Mouse (Mus musculus) heart, embryonic 12.5 days (tissue): ENCODE data around the gene Usp24. TPM values are rescaled to one million over a fixed set of nuclear protein-coding genes. Genes with fewer than 3 reads are reported as not detected.

Experiments used
- ATAC-seq: fragments of 200-750 bp; cut with Nextera tagmentation; 2 replicates; pipeline ENCODE4 v1.8.0; 2017; ENCODE audit warnings: moderate TSS enrichment, moderate library complexity; ENCODE audit not compliant: insufficient number of reproducible peaks, low FRiP score
- H3K27ac ChIP-seq: fragments of 300-500 bp; sonication (generic); 2 replicates; pipeline ENCODE4 v1.5.1; 2016; ENCODE audit warnings: mild to moderate bottlenecking, moderate library complexity; ENCODE audit not compliant: poor library complexity, severe bottlenecking
- H3K27me3 ChIP-seq: fragments of 300-500 bp; sonication (generic); replicated peaks from 2 replicates; pipeline ENCODE4 v1.6.1; 2016; ENCODE audit warnings: mild to moderate bottlenecking, moderate library complexity
- H3K36me3 ChIP-seq: fragments of 300-500 bp; sonication (generic); 2 replicates; pipeline ENCODE4 v1.6.1; 2016; ENCODE audit warnings: mild to moderate bottlenecking, moderate library complexity
- H3K4me1 ChIP-seq: fragments of 300-500 bp; sonication (generic); replicated peaks from 2 replicates; pipeline ENCODE4 v1.6.1; 2016; ENCODE audit warnings: mild to moderate bottlenecking
- H3K4me2 ChIP-seq: fragments of 300-500 bp; sonication (generic); 2 replicates; pipeline ENCODE4 v1.6.1; 2016; ENCODE audit warnings: mild to moderate bottlenecking, moderate library complexity
- H3K4me3 ChIP-seq: fragments of 300-500 bp; sonication (generic); 2 replicates; pipeline ENCODE4 v1.5.1; 2016; ENCODE audit warnings: mild to moderate bottlenecking
- H3K9ac ChIP-seq: fragments of 300-500 bp; sonication (generic); 2 replicates; pipeline ENCODE4 v1.6.1; 2016; ENCODE audit warnings: mild to moderate bottlenecking, moderate library complexity
- H3K9me3 ChIP-seq: fragments of 300-500 bp; sonication (generic); replicated peaks from 2 replicates; pipeline ENCODE4 v1.6.1; 2016; ENCODE audit warnings: mild to moderate bottlenecking, moderate library complexity
- WGBS: fragments of 180-500 bp; shearing (Covaris S2); methylation state at CpG from one replicate; pipeline ENCODE4 v1.1.7; 2016; 5-methylcytosine and 5-hydroxymethylcytosine counted together
- polyA plus RNA-seq: library from polyadenylated mRNA; unstranded; fragments of >200 nt; fragmentation: Nextera tagmentation; extraction: Ambion mirVana; gene quantifications from 2 replicates; pipeline ENCODE4 v1.2.1, GENCODE M21; 2016

The Usp24 gene
- polyA plus RNA-seq, 1 experiment from 2014 or later = 10.4 TPM

DNA sequence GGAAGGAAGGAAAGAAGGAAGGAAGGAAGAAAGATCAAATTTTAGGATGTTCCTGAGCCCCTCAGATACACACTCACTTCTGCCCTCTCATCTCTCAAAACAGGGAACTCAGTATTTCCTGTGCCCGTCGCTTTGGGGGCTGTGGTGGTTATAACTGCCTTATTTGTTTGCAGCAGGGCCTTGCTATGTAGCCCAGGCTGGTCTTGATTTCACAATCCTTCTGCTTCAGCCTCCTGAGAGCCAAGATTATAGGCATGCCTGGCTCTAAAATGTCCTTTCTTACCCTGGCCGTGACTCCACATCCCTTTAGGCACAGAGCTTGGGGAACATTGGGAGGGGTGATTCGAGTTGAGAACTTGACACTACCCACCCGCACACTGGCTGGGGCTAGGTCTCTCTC, 146.5 kb downstream of the Usp24 start:
- H3K36me3 ChIP-seq = no peaks in the 10 kb centered on the region
- H3K4me1 ChIP-seq = peaks cover 13% of the 10 kb centered on the region
- no peak overlapping the region for H3K9ac ChIP-seq
- 71% methylated on average over 5 of the region's 5 CpGs for WGBS
- no peak overlapping the region for H3K4me2 ChIP-seq
- ATAC-seq = no peak
- H3K4me3 ChIP-seq = no peak overlapping the region
- peaks cover 69% of the 10 kb centered on the region for H3K27me3 ChIP-seq
- no peak overlapping the region for H3K27ac ChIP-seq
- H3K9me3 ChIP-seq = no peaks in the 10 kb centered on the region

DNA sequence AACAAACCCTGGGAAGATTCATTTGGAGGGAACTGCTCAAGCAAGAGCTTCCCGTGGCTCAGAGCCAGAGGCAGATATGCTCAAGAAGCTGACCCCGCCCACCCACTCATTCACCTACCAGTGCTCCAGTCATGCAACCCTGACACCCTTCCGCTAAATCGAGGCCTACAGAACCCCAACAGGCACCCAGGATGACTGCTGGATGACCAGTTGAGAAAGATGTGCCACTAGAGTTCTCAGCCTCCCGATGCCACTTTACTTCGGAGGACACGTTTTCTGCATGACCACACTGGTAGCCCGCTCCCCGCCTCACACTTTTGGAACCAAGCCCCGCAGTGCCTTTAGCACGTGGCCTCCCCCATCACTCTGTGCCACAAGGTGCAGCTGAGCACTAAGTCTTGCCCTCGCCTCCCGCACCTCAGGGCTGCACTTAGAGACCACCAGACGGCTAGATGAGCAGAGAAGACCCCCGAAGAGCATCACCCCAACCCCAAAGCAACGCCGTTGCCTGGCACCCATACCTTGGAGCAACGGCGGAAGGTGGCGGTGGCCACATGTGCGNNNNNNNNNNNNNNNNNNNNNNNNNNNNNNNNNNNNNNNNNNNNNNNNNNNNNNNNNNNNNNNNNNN, 147.3 kb downstream of the Usp24 start:
- H3K36me3 ChIP-seq = no peaks in the 10 kb centered on the region
- H3K27ac ChIP-seq = no peak overlapping the region
- H3K4me1 ChIP-seq = peaks cover 13% of the 10 kb centered on the region
- H3K9me3 ChIP-seq = no peaks in the 10 kb centered on the region
- H3K4me2 ChIP-seq = peak overlapping the region; percentile 72
- H3K27me3 ChIP-seq = peaks cover 69% of the 10 kb centered on the region
- no peak for ATAC-seq
- WGBS = 25% methylated on average over 21 of the region's 21 CpGs
- H3K4me3 ChIP-seq = peak overlapping the region; percentile 45
- H3K9ac ChIP-seq = peak overlapping the region; percentile 59

DNA sequence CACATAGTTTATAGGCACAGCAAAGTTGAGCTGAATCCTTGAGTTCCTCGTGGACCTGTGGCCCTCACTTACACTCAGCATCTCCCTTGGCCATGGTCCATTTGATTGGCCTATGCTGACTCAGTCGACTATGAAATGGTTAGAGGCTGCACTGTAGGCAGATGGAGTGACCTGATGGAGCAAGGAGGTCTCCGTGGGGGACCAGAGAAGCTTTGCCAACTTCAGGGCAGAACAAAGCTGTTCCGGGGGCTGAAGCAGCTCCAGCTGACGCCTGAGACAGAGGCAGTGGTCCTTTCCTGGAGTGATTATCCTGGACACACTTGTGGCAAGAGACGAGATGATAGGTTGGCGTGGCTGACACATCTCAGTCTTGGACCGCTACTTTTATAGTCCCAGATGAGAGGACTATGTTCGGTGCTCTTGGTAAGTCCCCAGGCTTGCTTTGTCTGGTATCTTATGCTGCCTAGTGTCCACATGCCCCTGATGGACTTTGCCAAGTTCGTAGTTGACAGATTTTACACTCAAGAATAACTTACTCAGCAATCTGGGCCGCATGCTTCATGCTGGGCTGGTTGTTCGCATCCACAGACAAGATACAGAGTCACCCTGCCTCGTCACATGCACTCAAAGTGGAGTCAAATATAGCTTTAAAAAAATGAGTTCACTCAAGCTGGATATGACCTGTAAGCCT, 151.6 kb downstream of the Usp24 start:
- Histone ChIP-seq H3K9ac (no peak overlapping the region), H3K36me3 (no peaks in the 10 kb centered on the region), H3K4me3 (no peak overlapping the region), H3K4me2 (no peak overlapping the region), H3K27ac (no peak overlapping the region), H3K4me1 (peaks cover 13% of the 10 kb centered on the region), H3K9me3 (no peaks in the 10 kb centered on the region), H3K27me3 (peaks cover 34% of the 10 kb centered on the region)
- WGBS = 72% methylated on average over 13 of the region's 13 CpGs
- no peak for ATAC-seq

DNA sequence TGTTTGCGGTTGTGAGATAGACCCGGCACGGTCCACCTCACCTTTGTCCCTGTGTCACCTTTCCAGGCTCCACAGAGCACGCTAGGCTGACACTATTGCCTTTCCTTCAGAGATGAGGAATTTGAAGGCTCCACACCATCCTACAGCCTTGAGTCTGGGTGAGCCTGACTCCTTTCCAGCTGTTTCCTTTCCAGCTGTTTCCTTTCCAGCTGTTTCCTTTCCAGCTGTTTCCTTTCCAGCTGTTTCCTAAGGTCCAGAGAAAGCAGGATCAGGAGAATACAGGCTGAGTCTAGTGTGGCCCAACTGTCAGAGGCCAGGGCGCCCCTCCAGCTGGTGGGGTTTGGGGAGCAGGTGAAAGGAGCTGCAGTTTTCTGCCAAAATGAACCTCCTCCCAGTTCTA, 154.9 kb downstream of the Usp24 start:
- Histone ChIP-seq H3K9ac (no peak overlapping the region), H3K9me3 (no peaks in the 10 kb centered on the region), H3K27me3 (peaks cover 19% of the 10 kb centered on the region), H3K4me2 (no peak overlapping the region), H3K4me1 (no peaks in the 10 kb centered on the region), H3K27ac (no peak overlapping the region), H3K36me3 (no peaks in the 10 kb centered on the region), H3K4me3 (no peak overlapping the region)
- WGBS = 73% methylated on average over 5 of the region's 5 CpGs
- ATAC-seq = no peak

DNA sequence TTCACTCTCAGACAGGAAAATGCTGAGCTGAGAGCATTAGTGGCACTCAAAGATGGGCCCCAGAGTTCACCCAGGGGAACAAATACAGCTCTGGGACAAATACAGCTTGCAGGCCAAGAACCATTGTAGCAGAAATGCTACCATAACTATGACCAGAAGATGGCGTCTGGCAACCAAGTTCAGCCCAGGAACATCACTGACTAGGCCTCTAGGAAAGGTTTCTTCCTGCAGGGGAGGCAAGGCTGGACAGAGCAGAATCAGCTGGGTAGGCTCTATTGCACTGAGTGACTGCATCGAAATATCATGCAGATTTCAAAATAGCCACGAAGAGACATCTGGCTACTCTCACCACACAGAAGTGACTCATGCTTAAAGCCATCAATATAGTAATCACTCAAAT, 156.3 kb downstream of the Usp24 start:
- H3K4me3 ChIP-seq = no peak overlapping the region
- no peak overlapping the region for H3K4me2 ChIP-seq
- no peaks in the 10 kb centered on the region for H3K9me3 ChIP-seq
- WGBS = 8% methylated on average over 3 of the region's 3 CpGs
- H3K9ac ChIP-seq = no peak overlapping the region
- no peaks in the 10 kb centered on the region for H3K4me1 ChIP-seq
- no peaks in the 10 kb centered on the region for H3K36me3 ChIP-seq
- ATAC-seq = no peak
- no peak overlapping the region for H3K27ac ChIP-seq
- peaks cover 15% of the 10 kb centered on the region for H3K27me3 ChIP-seq

DNA sequence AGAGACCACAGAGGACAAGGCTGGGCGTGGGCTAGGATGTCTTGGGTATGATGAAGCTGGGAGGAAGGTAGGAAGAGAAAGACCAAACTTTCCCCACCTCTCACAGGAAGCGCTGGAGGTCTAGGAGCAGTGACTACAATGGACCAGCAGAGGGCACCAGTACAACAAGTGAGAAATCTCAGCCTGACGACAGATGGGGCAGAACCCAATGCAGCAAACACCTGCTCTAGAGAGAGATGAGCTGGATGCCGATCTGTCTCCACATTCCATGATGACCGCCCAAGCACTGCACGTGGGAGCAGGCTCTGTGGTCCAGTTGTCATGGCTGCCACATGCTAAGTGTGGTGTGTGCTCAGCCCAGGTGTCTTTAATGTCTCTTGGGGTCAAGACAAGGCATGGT, 158.2 kb downstream of the Usp24 start:
- H3K4me2 ChIP-seq = no peak overlapping the region
- 2% methylated on average over 6 of the region's 6 CpGs for WGBS
- H3K27ac ChIP-seq = no peak overlapping the region
- H3K4me1 ChIP-seq = no peaks in the 10 kb centered on the region
- no peaks in the 10 kb centered on the region for H3K36me3 ChIP-seq
- no peak overlapping the region for H3K9ac ChIP-seq
- no peaks in the 10 kb centered on the region for H3K9me3 ChIP-seq
- H3K4me3 ChIP-seq = no peak overlapping the region
- no peak for ATAC-seq
- peaks cover 15% of the 10 kb centered on the region for H3K27me3 ChIP-seq

DNA sequence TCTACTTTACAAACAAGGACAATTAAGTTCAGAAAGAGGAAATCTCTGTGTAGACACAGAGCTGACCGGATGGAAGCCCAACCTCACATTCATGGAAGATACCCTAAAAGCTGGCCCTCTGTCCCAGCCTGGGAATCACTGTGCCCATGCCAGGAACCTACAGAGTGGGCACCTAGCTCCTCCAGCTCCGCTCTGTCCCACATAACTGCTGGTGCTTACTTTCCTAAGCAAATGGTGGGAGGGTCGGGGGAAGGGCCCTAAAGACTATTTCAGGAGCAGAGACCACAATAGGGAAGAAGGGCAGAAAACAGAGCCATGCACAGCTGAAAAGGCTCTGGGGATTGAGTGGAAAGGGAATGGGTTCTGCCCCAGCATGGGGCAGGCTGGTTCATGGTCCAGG, 164.5 kb downstream of the Usp24 start:
- Histone ChIP-seq H3K4me3 (no peak overlapping the region), H3K4me1 (no peaks in the 10 kb centered on the region), H3K27me3 (peaks cover 59% of the 10 kb centered on the region), H3K9ac (no peak overlapping the region), H3K27ac (no peak overlapping the region), H3K4me2 (no peak overlapping the region), H3K36me3 (no peaks in the 10 kb centered on the region), H3K9me3 (no peaks in the 10 kb centered on the region)
- no peak for ATAC-seq
- 74% methylated on average over 3 of the region's 3 CpGs for WGBS

DNA sequence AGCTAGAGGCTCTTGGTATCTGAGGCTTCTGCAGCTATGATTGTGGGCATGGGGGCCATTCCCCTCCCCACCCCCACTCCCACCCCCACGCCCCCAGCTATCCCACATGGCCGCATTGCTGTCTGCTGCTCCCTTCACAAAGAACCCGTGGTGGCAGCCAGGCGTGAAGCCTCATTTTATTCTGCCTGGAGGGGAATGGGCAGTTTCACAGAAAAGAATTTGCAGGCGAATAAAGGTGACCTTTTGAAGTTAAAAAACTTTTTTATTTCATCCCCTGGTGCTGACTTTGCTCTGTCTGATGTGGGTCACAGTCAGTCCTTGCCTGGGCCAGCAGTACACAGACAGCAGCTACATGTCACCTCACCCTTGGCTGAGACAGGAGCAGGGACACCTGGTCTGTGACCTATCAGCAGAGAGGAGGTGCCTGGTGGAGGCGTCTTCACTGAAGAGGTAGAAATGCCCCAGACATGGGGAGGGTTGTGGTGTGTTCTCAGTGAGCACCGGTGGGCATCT, 167.3 kb downstream of the Usp24 start:
- ATAC-seq = no peak
- H3K4me3 ChIP-seq = no peak overlapping the region
- H3K27me3 ChIP-seq = peaks cover 63% of the 10 kb centered on the region
- no peak overlapping the region for H3K9ac ChIP-seq
- H3K4me1 ChIP-seq = no peaks in the 10 kb centered on the region
- no peak overlapping the region for H3K4me2 ChIP-seq
- WGBS = 56% methylated on average over 7 of the region's 7 CpGs
- H3K9me3 ChIP-seq = no peaks in the 10 kb centered on the region
- H3K27ac ChIP-seq = no peak overlapping the region
- no peaks in the 10 kb centered on the region for H3K36me3 ChIP-seq

DNA sequence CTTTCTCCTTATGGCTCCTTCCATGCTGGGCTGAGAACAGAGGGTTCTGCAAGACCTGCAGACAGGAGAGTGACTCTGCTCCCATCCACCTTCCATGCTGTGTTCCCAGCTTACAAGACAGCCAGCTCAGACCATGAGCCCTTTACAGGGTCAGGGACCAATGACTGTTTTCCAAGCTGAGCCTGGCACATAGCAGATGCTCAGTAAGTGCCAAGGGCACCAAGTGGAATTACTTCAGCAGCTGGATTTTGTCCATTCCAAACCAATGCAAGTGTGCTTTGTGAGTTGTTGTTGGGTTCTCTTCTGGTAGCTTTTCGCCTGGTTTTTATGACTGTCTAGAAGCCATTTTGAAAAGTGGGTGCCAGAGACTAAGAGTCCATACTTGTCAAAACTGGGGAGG, 167.8 kb downstream of the Usp24 start:
- no peaks in the 10 kb centered on the region for H3K4me1 ChIP-seq
- no peak overlapping the region for H3K9ac ChIP-seq
- no peak overlapping the region for H3K4me2 ChIP-seq
- WGBS = 80% methylated on average over 1 of the region's 1 CpGs
- H3K4me3 ChIP-seq = no peak overlapping the region
- H3K27ac ChIP-seq = no peak overlapping the region
- H3K27me3 ChIP-seq = peaks cover 63% of the 10 kb centered on the region
- no peak for ATAC-seq
- no peaks in the 10 kb centered on the region for H3K36me3 ChIP-seq
- H3K9me3 ChIP-seq = no peaks in the 10 kb centered on the region

DNA sequence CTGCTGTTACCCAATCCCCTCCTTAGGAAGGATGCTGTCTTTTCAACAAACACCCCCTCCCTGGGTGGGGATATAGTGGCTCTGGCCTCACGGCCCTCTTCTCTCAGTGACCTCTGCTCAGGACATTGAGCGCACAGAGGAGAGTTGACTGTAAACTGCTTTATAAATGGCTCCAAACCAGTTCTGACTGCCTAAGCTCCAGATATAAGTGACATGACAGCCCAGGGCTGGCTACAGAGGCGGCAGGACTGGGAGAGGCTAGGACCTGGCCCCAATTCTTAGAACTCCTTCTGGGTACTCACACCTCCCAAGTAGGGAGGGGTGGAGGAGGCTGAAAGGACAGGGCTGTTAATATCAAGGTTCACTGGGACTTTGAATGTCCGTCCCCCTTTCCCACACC, 174.6 kb downstream of the Usp24 start:
- Histone ChIP-seq H3K27ac (no peak overlapping the region), H3K9ac (no peak overlapping the region), H3K4me3 (no peak overlapping the region), H3K4me1 (0 out of 2 replicates have a peak, but pooled peaks cover 5% of the 10 kb centered on the region), H3K27me3 (peaks cover 26% of the 10 kb centered on the region), H3K4me2 (no peak overlapping the region), H3K9me3 (no peaks in the 10 kb centered on the region), H3K36me3 (no peaks in the 10 kb centered on the region)
- ATAC-seq = no peak
- WGBS = 53% methylated on average over 4 of the region's 4 CpGs
